ENCODE assay signal across 8 mouse cellular contexts in genomic region chr10:43578754-43579380, GRCm38 (mm10). TPM values are rescaled to one million over a fixed set of nuclear protein-coding genes. Genes with fewer than 3 reads are reported as not detected.
A peak's percentile ranks its signal among the peaks of the same experiment; 100 is the strongest.
DNase-seq lines count a peak whose midpoint lies in the region; ATAC-seq and TF ChIP-seq lines count a peak whose summit lies in the region.

No protein-coding gene starts in this region.

- H3K9me3 ChIP-seq in intestine, embryonic 14.5 days (ENCODE audit: control insufficient read depth, low read length): no peaks in the 10 kb centered on the region
- H3K9me3 ChIP-seq in liver, postnatal 0 days (ENCODE audit: low read length): no peaks in the 10 kb centered on the region
- H3K9me3 ChIP-seq in neural tube, embryonic 13.5 days: no peaks in the 10 kb centered on the region

- no peak overlapping the region for H3K27ac ChIP-seq in brown adipose tissue, adult 24 weeks (replicated peaks; ENCODE audit: low read depth, low read length)
- H3K27ac ChIP-seq in intestine, embryonic 14.5 days (ENCODE audit: low read depth): peak overlapping the region; percentile 95
- H3K27ac ChIP-seq in liver, postnatal 0 days (ENCODE audit: low read depth): peak overlapping the region; percentile 98
- H3K27ac ChIP-seq in neural tube, embryonic 13.5 days (replicated peaks): peak overlapping the region; percentile 100
- peak overlapping the region; percentile 87 for H3K27ac ChIP-seq in thymus, adult 2 months (ENCODE audit: control insufficient read depth, insufficient read depth, low read length)

- no peak for TF ChIP-seq CTCF in liver, postnatal 0 days (IDR thresholded peaks at IDR 0.05; ENCODE audit: low read depth)
- no peak for TF ChIP-seq CTCF in thymus, adult 2 months (IDR thresholded peaks at IDR 0.05; ENCODE audit: borderline replicate concordance, control insufficient read depth, extremely low read depth, insufficient read depth, low read length, poor library complexity)

- H3K9ac ChIP-seq in intestine, embryonic 14.5 days (ENCODE audit: low read length): peak overlapping the region; percentile 87
- H3K9ac ChIP-seq in liver, postnatal 0 days (replicated peaks): peak overlapping the region; percentile 81
- H3K9ac ChIP-seq in neural tube, embryonic 13.5 days: peak overlapping the region; percentile 97

- peak; percentile 89 for TF ChIP-seq POLR2A in thymus, adult 2 months (IDR thresholded peaks at IDR 0.05; ENCODE audit: control insufficient read depth, extremely low read depth, insufficient read depth, low read length, poor library complexity)

- H3K4me1 ChIP-seq in brown adipose tissue, adult 24 weeks (ENCODE audit: control insufficient read depth, insufficient read depth, insufficient read length, low read length): no peaks in the 10 kb centered on the region
- 0 out of 2 replicates have a peak, but pooled peaks cover 6% of the 10 kb centered on the region for H3K4me1 ChIP-seq in intestine, embryonic 14.5 days (replicated peaks; ENCODE audit: control insufficient read depth, insufficient read depth, low read length)
- H3K4me1 ChIP-seq in liver, postnatal 0 days (ENCODE audit: insufficient read depth): peaks cover 24% of the 10 kb centered on the region
- peaks cover 38% of the 10 kb centered on the region for H3K4me1 ChIP-seq in neural tube, embryonic 13.5 days (replicated peaks)
- H3K4me1 ChIP-seq in thymus, adult 2 months (replicated peaks; ENCODE audit: control insufficient read depth, insufficient read depth, low read length): peaks cover 20% of the 10 kb centered on the region; the same call in 1 of the 2 replicates

- H3K4me3 ChIP-seq in brown adipose tissue, adult 24 weeks (ENCODE audit: insufficient read depth, low read depth, low read length): peak overlapping the region; percentile 56
- H3K4me3 ChIP-seq in intestine, embryonic 14.5 days (ENCODE audit: low read depth, low read length): peak overlapping the region; percentile 57
- peak overlapping the region; percentile 90 for H3K4me3 ChIP-seq in liver, postnatal 0 days (ENCODE audit: low read depth, low read length)
- H3K4me3 ChIP-seq in neural tube, embryonic 13.5 days: peak overlapping the region; percentile 67
- peak overlapping the region; percentile 97 for H3K4me3 ChIP-seq in thymus, adult 2 months (ENCODE audit: control insufficient read depth, insufficient read depth, low read length)

- H3K27me3 ChIP-seq in intestine, embryonic 14.5 days (replicated peaks; ENCODE audit: control insufficient read depth, insufficient read depth, low read length): no peaks in the 10 kb centered on the region
- H3K27me3 ChIP-seq in liver, postnatal 0 days (ENCODE audit: insufficient read depth, low read length): no peaks in the 10 kb centered on the region
- H3K27me3 ChIP-seq in neural tube, embryonic 13.5 days: 0 out of 2 replicates have a peak, but pooled peaks cover 5% of the 10 kb centered on the region
- H3K27me3 ChIP-seq in thymus, adult 2 months (ENCODE audit: control insufficient read depth, insufficient read depth, low read length): no peaks in the 10 kb centered on the region

- peaks cover 17% of the 10 kb centered on the region for H3K36me3 ChIP-seq in intestine, embryonic 14.5 days (ENCODE audit: control insufficient read depth, insufficient read depth, low read length)
- peaks cover 19% of the 10 kb centered on the region for H3K36me3 ChIP-seq in liver, postnatal 0 days (replicated peaks; ENCODE audit: insufficient read depth, low read length)
- peaks cover 22% of the 10 kb centered on the region for H3K36me3 ChIP-seq in neural tube, embryonic 13.5 days
- no peaks in the 10 kb centered on the region for H3K36me3 ChIP-seq in thymus, adult 2 months (ENCODE audit: control insufficient read depth, insufficient read depth, low read length)

- DNase-seq in cerebellum, postnatal 4 days (ENCODE audit: low spot score in 2 of 2): peak; percentile 50 to 79
- no peak for DNase-seq in cerebellum, adult 8-10 months
- DNase-seq in gastrocnemius, adult 8-10 months (ENCODE audit: low spot score in 2 of 2): peak; percentile 41 to 54
- DNase-seq in intestine, embryonic 14.5 days (ENCODE audit: low spot score): peak; percentile 97
- DNase-seq in liver, postnatal 0 days: peak; percentile 93
- DNase-seq in thymus, adult 2 months: peak; percentile 89

- 2% methylated on average over 57 of the region's 65 CpGs for WGBS in intestine, embryonic 14.5 days
- WGBS in liver, postnatal 0 days (ENCODE audit: insufficient replicate concordance): under 1% methylated on average over 52 of the region's 65 CpGs
- under 1% methylated on average over 48 of the region's 65 CpGs for WGBS in neural tube, embryonic 13.5 days
- 1% methylated on average over 60 of the region's 65 CpGs for WGBS in thymus, adult 2 months

- peak overlapping the region; percentile 75 for H3K4me2 ChIP-seq in intestine, embryonic 14.5 days (ENCODE audit: low read length)
- H3K4me2 ChIP-seq in liver, postnatal 0 days (ENCODE audit: low read depth, low read length): peak overlapping the region; percentile 96
- peak overlapping the region; percentile 72 for H3K4me2 ChIP-seq in neural tube, embryonic 13.5 days

- TF ChIP-seq EP300 in liver, postnatal 0 days (IDR thresholded peaks at IDR 0.05; ENCODE audit: low read depth): no peak

- peak; percentile 88 for ATAC-seq in intestine, embryonic 14.5 days (replicated peaks; ENCODE audit: low FRiP score, low TSS enrichment, low read depth)
- peak; percentile 84 for ATAC-seq in liver, postnatal 0 days
- peak; percentile 89 for ATAC-seq in neural tube, embryonic 13.5 days (ENCODE audit: low read depth)

RNA-seq across cellular contexts. Expression of gene Cd24a, which starts 0.8 kb away (rescaled TPM):
- polyA plus RNA-seq in brown adipose tissue, adult 24 weeks (2012; ENCODE audit: insufficient read depth, insufficient read length, missing spikeins): 7.4 and 12.5 TPM in 2 replicates
- total RNA-seq in gastrocnemius, adult 8-10 months (2022): 100 to 1,000 TPM; 187 to 252 (median 190) TPM
- 254 and 287 TPM in 2 replicates for polyA plus RNA-seq in intestine, embryonic 14.5 days (2014; fragmentation: Nextera tagmentation; extraction: Ambion mirVana)
- polyA plus RNA-seq in liver, postnatal 0 days (2015; fragmentation: Nextera tagmentation; extraction: Ambion mirVana): 449 and 461 TPM in 2 replicates
- polyA plus RNA-seq in neural tube, embryonic 13.5 days (2015; fragmentation: Nextera tagmentation; extraction: Ambion mirVana): 1,087 and 1,092 TPM in 2 replicates
- polyA plus RNA-seq in thymus, adult 2 months (2012; rRNA removed): 247 and 273 TPM in 2 replicates

RNA-seq across cellular contexts. Expression of gene 1700021F05Rik, which starts 38.1 kb away (rescaled TPM):
- polyA plus RNA-seq in brown adipose tissue, adult 24 weeks (2012; ENCODE audit: insufficient read depth, insufficient read length, missing spikeins): 179 and 251 TPM in 2 replicates
- total RNA-seq in gastrocnemius, adult 8-10 months (2022): 10 to 100 TPM; 79.7 to 88.8 (median 82.2) TPM
- polyA plus RNA-seq in intestine, embryonic 14.5 days (2014; fragmentation: Nextera tagmentation; extraction: Ambion mirVana): 61.4 and 65.9 TPM in 2 replicates
- polyA plus RNA-seq in liver, postnatal 0 days (2015; fragmentation: Nextera tagmentation; extraction: Ambion mirVana): 31.2 and 32.5 TPM in 2 replicates
- 63.9 and 64.8 TPM in 2 replicates for polyA plus RNA-seq in neural tube, embryonic 13.5 days (2015; fragmentation: Nextera tagmentation; extraction: Ambion mirVana)
- 8.0 and 10.4 TPM in 2 replicates for polyA plus RNA-seq in thymus, adult 2 months (2012; rRNA removed)

RNA-seq across cellular contexts. Expression of gene Gm9803, which starts 55.0 kb away (rescaled TPM):
- polyA plus RNA-seq in brown adipose tissue, adult 24 weeks (2012; ENCODE audit: insufficient read depth, insufficient read length, missing spikeins): 126 and 149 TPM in 2 replicates
- 10 to 100 TPM in 1 of 4 experiments, 1 to 10 TPM in 1, not detected in 2; 9.8 to 13.6 TPM for total RNA-seq in gastrocnemius, adult 8-10 months (2022)
- polyA plus RNA-seq in intestine, embryonic 14.5 days (2014; fragmentation: Nextera tagmentation; extraction: Ambion mirVana): 7.8 and 19.0 TPM in 2 replicates
- 7.8 and 8.7 TPM in 2 replicates for polyA plus RNA-seq in liver, postnatal 0 days (2015; fragmentation: Nextera tagmentation; extraction: Ambion mirVana)
- polyA plus RNA-seq in neural tube, embryonic 13.5 days (2015; fragmentation: Nextera tagmentation; extraction: Ambion mirVana): 24.5 and 38.8 TPM in 2 replicates
- polyA plus RNA-seq in thymus, adult 2 months (2012; rRNA removed): 125 and 155 TPM in 2 replicates

Comparison
In these comparisons a context has a peak if more than half of its experiments do, and no peak if none do; other contexts are left out.
1. RNA of gene Cd24a, which starts 0.8 kb away (polyA plus RNA-seq): 1,087 to 1,092 TPM in neural tube, embryonic 13.5 days, 449 to 461 TPM in liver, postnatal 0 days, 254 to 287 TPM in intestine, embryonic 14.5 days and 247 to 273 TPM in thymus, adult 2 months; 7.4 to 12.5 TPM in brown adipose tissue, adult 24 weeks; every median in the first group is over 10 times any median in the second.
2. Peak in every context shown above with its lines, with median percentiles within 50 percentile points of each other: H3K4me3 ChIP-seq, ATAC-seq, H3K4me2 ChIP-seq and H3K9ac ChIP-seq.